Mouse (Mus musculus): ENCODE measurements at regions not wholly inside any gene's neighbourhood (a gene's known extent, or its start where the extent isn't known, plus 50 kb on each side); places are given as distances from the start of the nearest gene placed in this dataset.

- H3K27me3 ChIP-seq (replicated peaks) = no peaks in the 10 kb centered on the region
- H3K4me3 ChIP-seq (replicated peaks) = no peak overlapping the region
- 58% methylated on average over 3 of the region's 3 CpGs for WGBS
- no peaks in the 10 kb centered on the region for H3K9me3 ChIP-seq
- H3K4me1 ChIP-seq = 0 out of 2 replicates have a peak, but pooled peaks cover 3% of the 10 kb centered on the region
- ATAC-seq (ENCODE audit: insufficient read depth, low FRiP score, low read depth) = peak; percentile 73; the same call in 1 of the 2 replicates
- no peaks in the 10 kb centered on the region for H3K36me3 ChIP-seq
- H3K4me2 ChIP-seq = no peak overlapping the region
- H3K27ac ChIP-seq = no peak overlapping the region
- H3K9ac ChIP-seq = no peak overlapping the region
These were observed 51.3 kb downstream of the 3110018I06Rik start for GRCm38 (mm10) chr12:107539683-107540082.

GRCm38 (mm10) chr12:107541196-107541595, 52.8 kb downstream of the 3110018I06Rik start:
- ATAC-seq (ENCODE audit: insufficient read depth, low FRiP score, low read depth) = no peak
- H3K27ac ChIP-seq = no peak overlapping the region
- WGBS = 48% methylated on average over 5 of the region's 5 CpGs
- 0 out of 2 replicates have a peak, but pooled peaks cover 3% of the 10 kb centered on the region for H3K4me1 ChIP-seq
- no peaks in the 10 kb centered on the region for H3K36me3 ChIP-seq
- H3K9ac ChIP-seq = no peak overlapping the region
- no peaks in the 10 kb centered on the region for H3K27me3 ChIP-seq (replicated peaks)
- no peak overlapping the region for H3K4me3 ChIP-seq (replicated peaks)
- no peak overlapping the region for H3K4me2 ChIP-seq
- no peaks in the 10 kb centered on the region for H3K9me3 ChIP-seq

- no peak overlapping the region for H3K27ac ChIP-seq
- H3K9me3 ChIP-seq = no peaks in the 10 kb centered on the region
- peaks cover 4% of the 10 kb centered on the region; the same call in 1 of the 2 replicates for H3K4me1 ChIP-seq
- H3K4me3 ChIP-seq (replicated peaks) = no peak overlapping the region
- H3K4me2 ChIP-seq = no peak overlapping the region
- no peak for ATAC-seq (ENCODE audit: insufficient read depth, low FRiP score, low read depth)
- no peaks in the 10 kb centered on the region for H3K36me3 ChIP-seq
- no peak overlapping the region for H3K9ac ChIP-seq
- no peaks in the 10 kb centered on the region for H3K27me3 ChIP-seq (replicated peaks)
- 35% methylated on average over 5 of the region's 5 CpGs for WGBS
These were observed 58.9 kb downstream of the 3110018I06Rik start for GRCm38 (mm10) chr12:107547194-107547885.

- WGBS = 35% methylated on average over 3 of the region's 3 CpGs
These were observed 59.5 kb downstream of the 3110018I06Rik start for GRCm38 (mm10) chr12:107547886-107548448.

GRCm38 (mm10) chr12:107549452-107550296, 61.2 kb downstream of the 3110018I06Rik start:
- Histone ChIP-seq H3K9me3 (no peaks in the 10 kb centered on the region), H3K4me2 (no peak overlapping the region), H3K9ac (no peak overlapping the region), H3K36me3 (no peaks in the 10 kb centered on the region), H3K27ac (no peak overlapping the region), H3K4me1 (peaks cover 4% of the 10 kb centered on the region; the same call in 1 of the 2 replicates), H3K27me3 (replicated peaks) (no peaks in the 10 kb centered on the region), H3K4me3 (replicated peaks) (no peak overlapping the region)
- ATAC-seq (ENCODE audit: insufficient read depth, low FRiP score, low read depth) = no peak
- 71% methylated on average over 25 of the region's 25 CpGs for whole genome bisulfite sequencing

More at GRCm38 (mm10) chr12:107547886-107548448, 59.5 kb downstream of the 3110018I06Rik start:
- no peak overlapping the region for H3K27ac ChIP-seq
- no peak overlapping the region for H3K4me2 ChIP-seq
- peak; percentile 39; the same call in 1 of the 2 replicates for ATAC-seq (ENCODE audit: insufficient read depth, low FRiP score, low read depth)
- no peak overlapping the region for H3K9ac ChIP-seq
- no peak overlapping the region for H3K4me3 ChIP-seq (replicated peaks)
- H3K4me1 ChIP-seq = peaks cover 4% of the 10 kb centered on the region; the same call in 1 of the 2 replicates
- no peaks in the 10 kb centered on the region for H3K27me3 ChIP-seq (replicated peaks)
- no peaks in the 10 kb centered on the region for H3K36me3 ChIP-seq
- H3K9me3 ChIP-seq = no peaks in the 10 kb centered on the region

GRCm38 (mm10) chr12:107559191-107559590, 70.8 kb downstream of the 3110018I06Rik start:
- Histone ChIP-seq H3K4me1 (no peaks in the 10 kb centered on the region), H3K4me2 (no peak overlapping the region), H3K9me3 (no peaks in the 10 kb centered on the region), H3K4me3 (replicated peaks) (no peak overlapping the region), H3K9ac (no peak overlapping the region), H3K36me3 (no peaks in the 10 kb centered on the region), H3K27me3 (replicated peaks) (no peaks in the 10 kb centered on the region), H3K27ac (no peak overlapping the region)
- no peak for ATAC-seq (ENCODE audit: insufficient read depth, low FRiP score, low read depth)
- WGBS = 84% methylated on average over 4 of the region's 4 CpGs

- Histone ChIP-seq H3K9me3 (no peaks in the 10 kb centered on the region), H3K9ac (no peak overlapping the region), H3K36me3 (no peaks in the 10 kb centered on the region), H3K4me2 (no peak overlapping the region), H3K27me3 (replicated peaks) (no peaks in the 10 kb centered on the region), H3K27ac (no peak overlapping the region), H3K4me1 (no peaks in the 10 kb centered on the region), H3K4me3 (replicated peaks) (no peak overlapping the region)
- no peak for ATAC-seq (ENCODE audit: insufficient read depth, low FRiP score, low read depth)
These were observed 71.7 kb downstream of the 3110018I06Rik start for GRCm38 (mm10) chr12:107560100-107560499.

GRCm38 (mm10) chr12:107572586-107572985, 84.2 kb downstream of the 3110018I06Rik start:
- WGBS = 88% methylated on average over 4 of the region's 4 CpGs
- Histone ChIP-seq H3K9ac (no peak overlapping the region), H3K4me3 (replicated peaks) (no peak overlapping the region), H3K9me3 (no peaks in the 10 kb centered on the region), H3K4me2 (no peak overlapping the region), H3K27me3 (replicated peaks) (no peaks in the 10 kb centered on the region), H3K27ac (no peak overlapping the region), H3K36me3 (no peaks in the 10 kb centered on the region), H3K4me1 (no peaks in the 10 kb centered on the region)
- no peak for ATAC-seq (ENCODE audit: insufficient read depth, low FRiP score, low read depth)

GRCm38 (mm10) chr12:107579508-107579907, 91.1 kb downstream of the 3110018I06Rik start:
- Histone ChIP-seq H3K9me3 (no peaks in the 10 kb centered on the region), H3K27me3 (replicated peaks) (no peaks in the 10 kb centered on the region), H3K4me1 (no peaks in the 10 kb centered on the region), H3K9ac (no peak overlapping the region), H3K4me3 (replicated peaks) (no peak overlapping the region), H3K4me2 (no peak overlapping the region), H3K36me3 (no peaks in the 10 kb centered on the region), H3K27ac (no peak overlapping the region)
- WGBS = 56% methylated on average over 5 of the region's 5 CpGs
- no peak for ATAC-seq (ENCODE audit: insufficient read depth, low FRiP score, low read depth)

GRCm38 (mm10) chr12:107583151-107583720, 94.8 kb downstream of the 3110018I06Rik start:
- Histone ChIP-seq H3K27me3 (replicated peaks) (no peaks in the 10 kb centered on the region), H3K27ac (no peak overlapping the region), H3K4me1 (no peaks in the 10 kb centered on the region), H3K4me2 (no peak overlapping the region), H3K9me3 (no peaks in the 10 kb centered on the region), H3K36me3 (no peaks in the 10 kb centered on the region), H3K9ac (no peak overlapping the region), H3K4me3 (replicated peaks) (no peak overlapping the region)
- no peak for ATAC-seq (ENCODE audit: insufficient read depth, low FRiP score, low read depth)
- 35% methylated on average over 11 of the region's 11 CpGs for WGBS

GRCm38 (mm10) chr12:107585696-107586225, 97.3 kb downstream of the 3110018I06Rik start:
- Histone ChIP-seq H3K4me1 (no peaks in the 10 kb centered on the region), H3K9me3 (no peaks in the 10 kb centered on the region), H3K27ac (no peak overlapping the region), H3K27me3 (replicated peaks) (no peaks in the 10 kb centered on the region), H3K4me3 (replicated peaks) (no peak overlapping the region), H3K4me2 (no peak overlapping the region), H3K9ac (no peak overlapping the region), H3K36me3 (no peaks in the 10 kb centered on the region)
- ATAC-seq (ENCODE audit: insufficient read depth, low FRiP score, low read depth) = no peak
- 67% methylated on average over 9 of the region's 9 CpGs for WGBS
